Mouse (Mus musculus) liver, postnatal 0 days (tissue): ENCODE data around the gene Olfr568. TPM values are rescaled to one million over a fixed set of nuclear protein-coding genes. Genes with fewer than 3 reads are reported as not detected.
A peak's percentile ranks its signal among the peaks of the same experiment; 100 is the strongest.

Source experiments
- ATAC-seq: fragments of 200-750 bp; cut with Nextera tagmentation; 2 replicates; pipeline ENCODE4 v1.8.0; 2017; ENCODE audit warnings: mild to moderate bottlenecking, moderate library complexity
- DNase-seq: peaks from one replicate; pipeline ENCODE4 v3.0.0-alpha.2; 2016
- H3K27ac ChIP-seq: fragments of 300-500 bp; sonication (generic); 2 replicates; pipeline ENCODE4 v1.5.1; 2014; ENCODE audit warnings: antibody characterized with exemption, moderate library complexity, mild to moderate bottlenecking, low read depth
- H3K27me3 ChIP-seq: fragments of 300-500 bp; sonication (generic); 2 replicates; pipeline ENCODE4 v1.6.1; 2014; ENCODE audit warnings: low read length, control low read depth, mixed read lengths; ENCODE audit not compliant: insufficient read depth
- H3K36me3 ChIP-seq: fragments of 300-500 bp; sonication (generic); replicated peaks from 2 replicates; pipeline ENCODE4 v1.6.1; 2014; ENCODE audit warnings: mild to moderate bottlenecking, control low read depth, low read length, moderate library complexity, mixed read lengths; ENCODE audit not compliant: insufficient read depth
- H3K4me1 ChIP-seq: fragments of 300-500 bp; sonication (generic); 2 replicates; pipeline ENCODE4 v1.6.1; 2014; ENCODE audit warnings: antibody characterized with exemption, mild to moderate bottlenecking, control low read depth; ENCODE audit not compliant: insufficient read depth
- H3K4me2 ChIP-seq: fragments of 300-500 bp; sonication (generic); 2 replicates; pipeline ENCODE4 v1.6.1; 2014; ENCODE audit warnings: low read depth, mild to moderate bottlenecking, low read length, moderate library complexity, mixed read lengths
- H3K4me3 ChIP-seq: fragments of 300-500 bp; sonication (generic); 2 replicates; pipeline ENCODE4 v1.5.1; 2014; ENCODE audit warnings: low read depth, low read length
- H3K9ac ChIP-seq: fragments of 300-500 bp; sonication (generic); replicated peaks from 2 replicates; pipeline ENCODE4 v1.6.1; 2014; ENCODE audit warnings: mild to moderate bottlenecking, moderate library complexity
- H3K9me3 ChIP-seq: fragments of 300-500 bp; sonication (generic); 2 replicates; pipeline ENCODE4 v1.6.1; 2016; ENCODE audit warnings: mild to moderate bottlenecking, control low read depth, low read length, mixed read lengths
- CTCF ChIP-seq: sonication (generic); IDR thresholded peaks from 2 replicates; pipeline ENCODE4 v1.5.1; 2016; ENCODE audit warnings: antibody characterized with exemption, low read depth
- EP300 ChIP-seq: IDR thresholded peaks from 2 replicates; pipeline ENCODE4 v1.6.1; 2016; ENCODE audit warnings: antibody characterized with exemption, low read depth, mild to moderate bottlenecking
- WGBS: fragments of 180-500 bp; shearing (Covaris S2); extraction: QIAGEN DNeasy Blood & Tissue Kit; methylation state at CpG from one replicate; pipeline ENCODE4 v1.1.7; 2014; ENCODE audit not compliant: insufficient replicate concordance; 5-methylcytosine and 5-hydroxymethylcytosine counted together
- polyA plus RNA-seq: library from polyadenylated mRNA; unstranded; fragments of >200 nt; fragmentation: Nextera tagmentation; extraction: Ambion mirVana; gene quantifications from 2 replicates; pipeline ENCODE4 v1.2.1, GENCODE M21; 2015

Gene Olfr568
- polyA plus RNA-seq, 1 experiment from 2014 or later = not detected

- no peak within 1 kb of the TSS for H3K9ac ChIP-seq
- ATAC-seq = no peak
- no peaks in the 10 kb centered on the region for H3K9me3 ChIP-seq
- no peak for TF ChIP-seq CTCF
- no peak for TF ChIP-seq EP300
- no peaks in the 10 kb centered on the region for H3K4me1 ChIP-seq
- no peak within 1 kb of the TSS for H3K4me3 ChIP-seq
- H3K36me3 ChIP-seq = no peaks in the 10 kb centered on the region
- H3K27me3 ChIP-seq = no peaks in the 10 kb centered on the region
- 57% methylated on average over 4 of the region's 4 CpGs for WGBS
- DNase-seq = no peak
- H3K4me2 ChIP-seq = no peak within 1 kb of the TSS
- H3K27ac ChIP-seq = no peak within 1 kb of the TSS
Measured at GRCm38 (mm10) chr7:102917032-102917875, 40.3 kb downstream of the Olfr568 start, which contains the start of gene Olfr571. Gene Olfr571, minus strand, starts transcription at chr7:102917536.

- Histone ChIP-seq H3K9ac (no peak overlapping the region), H3K27ac (no peak overlapping the region), H3K27me3 (no peaks in the 10 kb centered on the region), H3K4me2 (no peak overlapping the region), H3K4me1 (no peaks in the 10 kb centered on the region), H3K9me3 (no peaks in the 10 kb centered on the region), H3K4me3 (no peak overlapping the region), H3K36me3 (no peaks in the 10 kb centered on the region)
- 0 out of 2 replicates have a peak, but pooled peaks have one; percentile 17 for ATAC-seq
- DNase-seq = no peak
- no peak for TF ChIP-seq EP300
- TF ChIP-seq CTCF = peak; percentile 80
- 10% methylated on average over 1 of the region's 1 CpGs for WGBS
Measured at GRCm38 (mm10) chr7:102919632-102920031, 42.7 kb downstream of the Olfr568 start.

- no peak for DNase-seq
- H3K9ac ChIP-seq = no peak within 1 kb of the TSS
- H3K27ac ChIP-seq = no peak within 1 kb of the TSS
- H3K4me2 ChIP-seq = no peak within 1 kb of the TSS
- H3K4me1 ChIP-seq = no peaks in the 10 kb centered on the region
- no peak for ATAC-seq
- TF ChIP-seq CTCF (no peak), EP300 (no peak)
- H3K9me3 ChIP-seq = no peaks in the 10 kb centered on the region
- H3K27me3 ChIP-seq = no peaks in the 10 kb centered on the region
- H3K4me3 ChIP-seq = no peak within 1 kb of the TSS
- WGBS = 57% methylated on average over 1 of the region's 1 CpGs
- H3K36me3 ChIP-seq = no peaks in the 10 kb centered on the region
Measured at GRCm38 (mm10) chr7:102924109-102924508, 47.2 kb downstream of the Olfr568 start, which contains the start of gene Olfr572. Gene Olfr572, plus strand, starts transcription at chr7:102924409.

GRCm38 (mm10) chr7:102927105-102927504 lies 50.2 kb downstream of the Olfr568 start:
- no peak overlapping the region for H3K9ac ChIP-seq
- H3K27ac ChIP-seq = no peak overlapping the region
- no peaks in the 10 kb centered on the region for H3K27me3 ChIP-seq
- TF ChIP-seq EP300 = no peak
- no peak for TF ChIP-seq CTCF
- H3K36me3 ChIP-seq = no peaks in the 10 kb centered on the region
- ATAC-seq (no peak), DNase-seq (no peak)
- H3K4me3 ChIP-seq = no peak overlapping the region
- H3K4me2 ChIP-seq = no peak overlapping the region
- no peaks in the 10 kb centered on the region for H3K4me1 ChIP-seq
- no peaks in the 10 kb centered on the region for H3K9me3 ChIP-seq
- 48% methylated on average over 3 of the region's 3 CpGs for WGBS

Other genes starting within 250 kb of the Olfr568 start
- gene Olfr554, start 238.7 kb upstream of the Olfr568 start, polyA plus RNA-seq = not detected in 2 replicates
- gene Olfr555, start 218.3 kb upstream of the Olfr568 start, polyA plus RNA-seq = not detected in 2 replicates
- gene Olfr556, start 212.2 kb upstream of the Olfr568 start, polyA plus RNA-seq = not detected in 2 replicates
- gene Trim68, start 189.8 kb upstream of the Olfr568 start, polyA plus RNA-seq = 1.4 and 1.7 TPM in 2 replicates
- gene Olfr557, start 181.2 kb upstream of the Olfr568 start, polyA plus RNA-seq = not detected in 2 replicates
- gene Olfr558, start 174.9 kb upstream of the Olfr568 start, polyA plus RNA-seq = 0.04 TPM in 1 of 2 replicates, not detected in the other
- gene Olfr33, start 158.1 kb upstream of the Olfr568 start, polyA plus RNA-seq = not detected in 2 replicates
- gene Olfr559, start 149.6 kb upstream of the Olfr568 start, polyA plus RNA-seq = not detected in 2 replicates
- not detected in 2 replicates for gene Olfr560, start 117.8 kb upstream of the Olfr568 start, polyA plus RNA-seq
- 0.04 TPM in 1 of 2 replicates, not detected in the other for gene Olfr78, start 117.7 kb upstream of the Olfr568 start, polyA plus RNA-seq
- gene Olfr561, start 105.9 kb upstream of the Olfr568 start, polyA plus RNA-seq = not detected in 2 replicates
- gene Olfr564, start 73.6 kb upstream of the Olfr568 start, polyA plus RNA-seq = not detected in 2 replicates
- not detected in 2 replicates for gene Olfr566, start 18.4 kb upstream of the Olfr568 start, polyA plus RNA-seq
- gene Olfr569, start 13.8 kb downstream of the Olfr568 start, polyA plus RNA-seq = not detected in 2 replicates
- not detected in 2 replicates for gene Olfr570, start 17.5 kb downstream of the Olfr568 start, polyA plus RNA-seq
- gene Olfr571, start 40.4 kb downstream of the Olfr568 start, polyA plus RNA-seq = not detected in 2 replicates
- gene Olfr572, start 47.3 kb downstream of the Olfr568 start, polyA plus RNA-seq = not detected in 2 replicates
- not detected in 2 replicates for gene Olfr573-ps1, start 65.5 kb downstream of the Olfr568 start, polyA plus RNA-seq
- not detected in 2 replicates for gene Olfr574, start 71.3 kb downstream of the Olfr568 start, polyA plus RNA-seq
- not detected in 2 replicates for gene Olfr575, start 81.7 kb downstream of the Olfr568 start, polyA plus RNA-seq
- not detected in 2 replicates for gene Olfr576, start 85.5 kb downstream of the Olfr568 start, polyA plus RNA-seq
- not detected in 2 replicates for gene Olfr577, start 98.8 kb downstream of the Olfr568 start, polyA plus RNA-seq
- gene Olfr578, start 112.2 kb downstream of the Olfr568 start, polyA plus RNA-seq = not detected in 2 replicates
- gene Olfr582, start 160.9 kb downstream of the Olfr568 start, polyA plus RNA-seq = not detected in 2 replicates
- gene Olfr583, start 174.2 kb downstream of the Olfr568 start, polyA plus RNA-seq = not detected in 2 replicates
- gene Olfr584, start 204.8 kb downstream of the Olfr568 start, polyA plus RNA-seq = not detected in 2 replicates
- gene Olfr585, start 220.6 kb downstream of the Olfr568 start, polyA plus RNA-seq = not detected in 2 replicates
- not detected in 2 replicates for gene Olfr586, start 248.5 kb downstream of the Olfr568 start, polyA plus RNA-seq